Mouse (Mus musculus) embryonic facial prominence, embryonic 11.5 days (tissue): ENCODE data around the gene Tmem110. TPM values are rescaled to one million over a fixed set of nuclear protein-coding genes. Genes with fewer than 3 reads are reported as not detected.

ENCODE experiments used
- ATAC-seq: fragments of 200-750 bp; cut with Nextera tagmentation; replicated peaks from 2 replicates; pipeline ENCODE4 v1.8.0; 2017; ENCODE audit warnings: low read depth; ENCODE audit not compliant: insufficient number of reproducible peaks, low FRiP score, low TSS enrichment
- DNase-seq: peaks from one replicate; pipeline ENCODE4 v3.0.0-alpha.2; 2015; ENCODE audit warnings: low spot score
- H3K27ac ChIP-seq: fragments of 300-500 bp; sonication (generic); replicated peaks from 2 replicates; pipeline ENCODE4 v1.5.1; 2014; ENCODE audit warnings: mild to moderate bottlenecking, low read depth, low read length, control low read depth
- H3K27me3 ChIP-seq: fragments of 300-500 bp; sonication (generic); 2 replicates; pipeline ENCODE4 v1.6.1; 2014; ENCODE audit warnings: mild to moderate bottlenecking, low read length, moderate library complexity, mixed read lengths; ENCODE audit not compliant: control insufficient read depth, insufficient read depth
- H3K36me3 ChIP-seq: fragments of 300-500 bp; sonication (generic); replicated peaks from 2 replicates; pipeline ENCODE4 v1.6.1; 2014; ENCODE audit warnings: low read depth, mild to moderate bottlenecking, low read length, moderate library complexity, mixed read lengths; ENCODE audit not compliant: control insufficient read depth, insufficient read depth
- H3K4me1 ChIP-seq: fragments of 300-500 bp; sonication (generic); 2 replicates; pipeline ENCODE4 v1.6.1; 2014; ENCODE audit warnings: low read length, mixed read lengths; ENCODE audit not compliant: control insufficient read depth, insufficient read depth
- H3K4me2 ChIP-seq: fragments of 300-500 bp; sonication (generic); 2 replicates; pipeline ENCODE4 v1.6.1; 2014; ENCODE audit warnings: low read depth, mild to moderate bottlenecking, control low read depth, low read length, moderate library complexity
- H3K4me3 ChIP-seq: fragments of 300-500 bp; sonication (generic); 2 replicates; pipeline ENCODE4 v1.5.1; 2014; ENCODE audit warnings: low read depth, low read length, control low read depth
- H3K9ac ChIP-seq: fragments of 300-500 bp; sonication (generic); replicated peaks from 2 replicates; pipeline ENCODE4 v1.6.1; 2014; ENCODE audit warnings: mild to moderate bottlenecking, control low read depth, low read length
- H3K9me3 ChIP-seq: fragments of 300-500 bp; sonication (generic); replicated peaks from 2 replicates; pipeline ENCODE4 v1.6.1; 2016; ENCODE audit warnings: mild to moderate bottlenecking, low read length, inconsistent platforms, mixed read lengths; ENCODE audit not compliant: control insufficient read depth
- WGBS: fragments of 180-500 bp; shearing (Covaris S2); extraction: QIAGEN DNeasy Blood & Tissue Kit; methylation state at CpG from one replicate; pipeline ENCODE4 v1.1.7; 2014; 5-methylcytosine and 5-hydroxymethylcytosine counted together
- polyA plus RNA-seq: library from polyadenylated mRNA; unstranded; fragments of >200 nt; fragmentation: Nextera tagmentation; extraction: Ambion mirVana; gene quantifications from 2 replicates; pipeline ENCODE4 v1.2.1, GENCODE M21; 2014

The Tmem110 gene
- polyA plus RNA-seq, 1 experiment from 2014 or later = 36.1 TPM

DNA sequence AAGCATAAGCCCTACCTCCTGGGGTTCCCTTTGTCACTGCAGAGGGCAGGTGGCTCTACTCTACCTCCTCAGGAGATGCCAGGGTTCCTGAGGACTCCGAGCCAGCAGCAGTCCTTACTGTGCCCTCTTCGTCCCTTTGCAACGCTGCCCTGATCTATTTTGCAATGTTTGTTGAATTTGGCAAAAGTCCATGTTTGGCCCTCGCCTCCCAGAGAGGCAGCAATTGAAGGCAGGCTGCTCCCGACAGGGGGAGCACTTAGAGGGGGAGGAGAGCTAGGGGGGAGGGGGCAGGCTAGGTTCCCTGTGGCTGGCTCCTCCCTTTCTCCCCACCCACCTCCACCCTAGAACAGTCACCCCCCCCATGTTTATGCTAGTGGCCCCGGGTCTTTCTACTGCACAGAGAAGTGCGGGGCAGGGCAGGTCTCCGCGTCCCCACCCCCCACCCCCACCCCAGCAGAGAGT, 62.9 kb downstream of the Tmem110 start:
- no peak for ATAC-seq
- peak; percentile 38 for DNase-seq
- Histone ChIP-seq H3K27ac (no peak overlapping the region), H3K4me1 (no peaks in the 10 kb centered on the region), H3K4me3 (no peak overlapping the region), H3K4me2 (no peak overlapping the region), H3K9ac (no peak overlapping the region), H3K36me3 (no peaks in the 10 kb centered on the region), H3K27me3 (no peaks in the 10 kb centered on the region), H3K9me3 (no peaks in the 10 kb centered on the region)
- WGBS = 20% methylated on average over 8 of the region's 9 CpGs

DNA sequence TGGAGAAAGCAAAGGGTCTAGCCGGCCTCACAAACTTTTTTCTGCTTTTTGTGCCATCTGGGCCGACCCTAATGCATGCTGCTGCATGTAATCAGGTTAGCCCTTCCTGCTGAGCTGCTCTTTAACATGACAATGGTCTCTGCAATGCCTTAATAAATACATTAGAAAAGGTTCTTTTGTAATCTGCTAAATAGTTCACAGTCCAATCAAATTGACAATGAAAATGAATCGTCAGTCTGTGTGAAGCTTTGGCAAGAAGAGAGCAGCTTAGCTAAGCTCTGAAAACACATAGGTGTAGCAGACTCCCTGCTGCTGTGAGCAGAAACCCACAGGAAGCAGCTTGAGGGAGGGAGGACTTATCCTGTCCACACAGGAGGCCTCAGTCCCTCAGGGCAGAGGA, 74.6 kb downstream of the Tmem110 start:
- Histone ChIP-seq H3K27ac (no peak overlapping the region), H3K9ac (no peak overlapping the region), H3K36me3 (no peaks in the 10 kb centered on the region), H3K4me3 (no peak overlapping the region), H3K4me1 (no peaks in the 10 kb centered on the region), H3K9me3 (no peaks in the 10 kb centered on the region), H3K4me2 (no peak overlapping the region), H3K27me3 (no peaks in the 10 kb centered on the region)
- DNase-seq = no peak
- 57% methylated on average over 3 of the region's 3 CpGs for WGBS
- no peak for ATAC-seq

- Histone ChIP-seq H3K9ac (no peak overlapping the region), H3K4me2 (no peak overlapping the region), H3K9me3 (no peaks in the 10 kb centered on the region), H3K4me3 (no peak overlapping the region), H3K4me1 (no peaks in the 10 kb centered on the region), H3K36me3 (no peaks in the 10 kb centered on the region), H3K27ac (no peak overlapping the region), H3K27me3 (no peaks in the 10 kb centered on the region)
- WGBS = 90% methylated on average over 5 of the region's 5 CpGs
- ATAC-seq (no peak), DNase-seq (no peak)
These were observed 77.2 kb downstream of the Tmem110 start for GRCm38 (mm10) chr14:30902628-30903027.

DNA sequence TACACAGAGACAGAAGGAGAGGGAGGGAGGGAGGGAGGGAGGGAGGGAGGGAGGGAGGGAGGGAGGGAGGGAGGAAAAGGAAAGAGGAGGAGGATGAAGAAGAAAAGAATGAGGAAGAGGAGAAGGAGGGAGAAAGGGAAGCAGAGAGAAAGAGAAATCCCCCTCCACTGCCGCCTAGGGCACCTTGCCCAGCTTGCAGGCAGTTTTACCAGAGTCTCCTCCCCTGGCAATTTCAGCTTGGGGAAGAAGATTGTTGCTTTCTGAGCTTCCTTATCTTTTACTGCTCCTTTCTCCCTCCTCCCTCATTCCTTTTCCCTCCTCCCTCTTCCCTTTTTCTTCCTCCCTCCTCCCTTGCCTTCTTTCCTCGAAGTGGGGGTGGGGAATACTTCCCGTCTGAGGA, 77.6 kb downstream of the Tmem110 start:
- DNase-seq (no peak), ATAC-seq (no peak)
- H3K4me3 ChIP-seq = no peak overlapping the region
- H3K4me1 ChIP-seq = no peaks in the 10 kb centered on the region
- no peaks in the 10 kb centered on the region for H3K27me3 ChIP-seq
- no peaks in the 10 kb centered on the region for H3K9me3 ChIP-seq
- H3K36me3 ChIP-seq = no peaks in the 10 kb centered on the region
- no peak overlapping the region for H3K27ac ChIP-seq
- 70% methylated on average over 3 of the region's 3 CpGs for WGBS
- H3K9ac ChIP-seq = no peak overlapping the region
- H3K4me2 ChIP-seq = no peak overlapping the region

- no peak overlapping the region for H3K27ac ChIP-seq
- WGBS = 83% methylated on average over 8 of the region's 8 CpGs
- ATAC-seq = no peak
- no peak overlapping the region for H3K9ac ChIP-seq
- H3K36me3 ChIP-seq = no peaks in the 10 kb centered on the region
- no peak for DNase-seq
- H3K9me3 ChIP-seq = no peaks in the 10 kb centered on the region
- H3K27me3 ChIP-seq = no peaks in the 10 kb centered on the region
- H3K4me2 ChIP-seq = no peak overlapping the region
- H3K4me1 ChIP-seq = no peaks in the 10 kb centered on the region
- H3K4me3 ChIP-seq = no peak overlapping the region
These were observed 78.9 kb downstream of the Tmem110 start for GRCm38 (mm10) chr14:30904307-30904706.

GRCm38 (mm10) chr14:30906001-30906400, 80.6 kb downstream of the Tmem110 start:
- no peak overlapping the region for H3K27ac ChIP-seq
- 94% methylated on average over 6 of the region's 6 CpGs for WGBS
- no peak for ATAC-seq
- no peaks in the 10 kb centered on the region for H3K36me3 ChIP-seq
- H3K4me1 ChIP-seq = no peaks in the 10 kb centered on the region
- H3K27me3 ChIP-seq = no peaks in the 10 kb centered on the region
- no peak overlapping the region for H3K9ac ChIP-seq
- no peak for DNase-seq
- H3K9me3 ChIP-seq = no peaks in the 10 kb centered on the region
- H3K4me3 ChIP-seq = no peak overlapping the region
- no peak overlapping the region for H3K4me2 ChIP-seq

- no peak overlapping the region for H3K27ac ChIP-seq
- 80% methylated on average over 3 of the region's 3 CpGs for WGBS
- no peaks in the 10 kb centered on the region for H3K4me1 ChIP-seq
- H3K36me3 ChIP-seq = no peaks in the 10 kb centered on the region
- H3K9me3 ChIP-seq = no peaks in the 10 kb centered on the region
- ATAC-seq (no peak), DNase-seq (no peak)
- H3K9ac ChIP-seq = no peak overlapping the region
- no peaks in the 10 kb centered on the region for H3K27me3 ChIP-seq
- H3K4me3 ChIP-seq = no peak overlapping the region
- H3K4me2 ChIP-seq = no peak overlapping the region
These were observed 82.5 kb downstream of the Tmem110 start for GRCm38 (mm10) chr14:30907814-30908265.

GRCm38 (mm10) chr14:30911141-30911540, 85.8 kb downstream of the Tmem110 start:
- no peak for DNase-seq
- Histone ChIP-seq H3K27ac (no peak overlapping the region), H3K4me2 (no peak overlapping the region), H3K36me3 (no peaks in the 10 kb centered on the region), H3K27me3 (no peaks in the 10 kb centered on the region), H3K4me1 (no peaks in the 10 kb centered on the region), H3K9ac (no peak overlapping the region), H3K9me3 (no peaks in the 10 kb centered on the region), H3K4me3 (no peak overlapping the region)
- no peak for ATAC-seq
- WGBS = 93% methylated on average over 8 of the region's 8 CpGs
